Mouse (Mus musculus) myocyte (in vitro differentiated cells): ENCODE measurements around the gene Traf5. TPM values are rescaled to one million over a fixed set of nuclear protein-coding genes. Genes with fewer than 3 reads are reported as not detected.

Source experiments
- H3K27me3 ChIP-seq: one replicate; pipeline ENCODE4 v1.6.1; 2011; ENCODE audit not compliant: control insufficient read depth, insufficient read depth, insufficient read length
- H3K36me3 ChIP-seq: one replicate; pipeline ENCODE4 v1.6.1; 2011; ENCODE audit not compliant: control insufficient read depth, insufficient read depth
- H3K4me2 ChIP-seq: one replicate; pipeline ENCODE4 v1.6.1; 2011; ENCODE audit warnings: low read depth, control low read depth
- H3K4me3 ChIP-seq: one replicate; pipeline ENCODE4 v1.5.1; 2011; ENCODE audit warnings: mild to moderate bottlenecking, control low read depth, moderate library complexity
- H3K79me2 ChIP-seq: one replicate; pipeline ENCODE4 v1.6.1; 2011; ENCODE audit not compliant: control insufficient read depth, insufficient read depth
- H3ac ChIP-seq: one replicate; pipeline ENCODE4 v1.6.1; 2011; ENCODE audit not compliant: control insufficient read depth, insufficient read length
- CEBPB ChIP-seq: IDR thresholded peaks from 2 replicates; pipeline ENCODE4 v1.6.1; 2011; ENCODE audit warnings: mild to moderate bottlenecking, moderate library complexity; ENCODE audit not compliant: poor library complexity, insufficient read depth, severe bottlenecking
- E2F4 ChIP-seq: IDR thresholded peaks from one replicate; pipeline ENCODE4 v1.6.1; 2011; ENCODE audit warnings: mild to moderate bottlenecking, control low read depth, moderate library complexity; ENCODE audit not compliant: insufficient read depth
- MAX ChIP-seq: IDR thresholded peaks from one replicate; pipeline ENCODE4 v1.6.1; 2011; ENCODE audit warnings: low read depth, mild to moderate bottlenecking, control low read depth
- MYOD1 ChIP-seq, 3 experiments: IDR thresholded peaks; one replicate each; pipeline ENCODE4 v1.6.1; 2011; ENCODE audit warnings: control low read depth in 2 of 3, low read depth in 2 of 3, mild to moderate bottlenecking in 2 of 3, moderate library complexity in 1 of 3; ENCODE audit not compliant: insufficient read length in 2 of 3, control insufficient read depth in 1 of 3
- MYOG ChIP-seq, 3 experiments: IDR thresholded peaks; one replicate each; pipeline ENCODE4 v1.6.1; 2011; ENCODE audit warnings: control low read depth in 2 of 3, low read depth in 2 of 3, mild to moderate bottlenecking in 2 of 3; ENCODE audit not compliant: insufficient read length in 2 of 3, control insufficient read depth in 1 of 3, insufficient read depth in 1 of 3
- POLR2A ChIP-seq: IDR thresholded peaks from one replicate; pipeline ENCODE4 v1.6.1; 2011; ENCODE audit warnings: low read depth, mild to moderate bottlenecking, control low read depth, moderate library complexity; ENCODE audit not compliant: insufficient read length
- POLR2AphosphoS2 ChIP-seq: IDR thresholded peaks from one replicate; pipeline ENCODE4 v1.6.1; 2011; ENCODE audit warnings: low read depth, control low read depth; ENCODE audit not compliant: insufficient read length
- REST ChIP-seq: IDR thresholded peaks from one replicate; pipeline ENCODE4 v1.6.1; 2011; ENCODE audit warnings: mild to moderate bottlenecking, control low read depth, moderate library complexity; ENCODE audit not compliant: insufficient read depth, insufficient read length
- SRF ChIP-seq: IDR thresholded peaks from one replicate; pipeline ENCODE4 v1.6.1; 2011; ENCODE audit warnings: low read depth; ENCODE audit not compliant: control insufficient read depth, insufficient read length
- TCF12 ChIP-seq: IDR thresholded peaks from one replicate; pipeline ENCODE4 v1.6.1; 2011; ENCODE audit warnings: mild to moderate bottlenecking, control low read depth; ENCODE audit not compliant: poor library complexity, insufficient read depth, severe bottlenecking
- TCF3 ChIP-seq: IDR thresholded peaks from one replicate; pipeline ENCODE4 v1.6.1; 2011; ENCODE audit warnings: low read depth, control low read depth; ENCODE audit not compliant: insufficient read length
- USF1 ChIP-seq: IDR thresholded peaks from one replicate; pipeline ENCODE4 v1.6.1; 2011; ENCODE audit warnings: low read depth, mild to moderate bottlenecking, control low read depth, moderate library complexity
- polyA plus RNA-seq: library from polyadenylated mRNA; unstranded; fragments of >200 nt; fragmentation: generic; extraction: Trizol; gene quantifications from one replicate; pipeline ENCODE4 v1.2.1, GENCODE M21; 2012; ENCODE audit warnings: missing spikeins

Gene Traf5
- polyA plus RNA-seq, 1 experiment = 10.8 TPM

GRCm38 (mm10) chr1:192103176-192103575 lies 10.8 kb upstream of the Traf5 start:
- TF ChIP-seq CEBPB (no peak), E2F4 (no peak), MAX (no peak), SRF (no peak), POLR2A (no peak), TCF12 (no peak), REST (no peak), POLR2AphosphoS2 (no peak), MYOD1 (IDR thresholded peaks at IDR 0.05; ENCODE audit: control insufficient read depth in 1 of 3, insufficient read length in 2 of 3, low read depth in 2 of 3) (no peak), USF1 (no peak), TCF3 (no peak), MYOG (IDR thresholded peaks at IDR 0.05; ENCODE audit: control insufficient read depth in 1 of 3, insufficient read depth in 1 of 3, insufficient read length in 2 of 3, low read depth in 2 of 3) (no peak)
- Histone ChIP-seq H3ac (no peak overlapping the region), H3K27me3 (no peaks in the 10 kb centered on the region), H3K79me2 (no peaks in the 10 kb centered on the region), H3K4me2 (no peak overlapping the region), H3K36me3 (peaks cover 45% of the 10 kb centered on the region), H3K4me3 (no peak overlapping the region)

- H3K4me3 ChIP-seq = no peak overlapping the region
- H3K36me3 ChIP-seq = peaks cover 30% of the 10 kb centered on the region
- TF ChIP-seq MYOD1 (IDR thresholded peaks at IDR 0.05; ENCODE audit: control insufficient read depth in 1 of 3, insufficient read length in 2 of 3, low read depth in 2 of 3) (no peak), POLR2A (no peak), POLR2AphosphoS2 (no peak), E2F4 (no peak), CEBPB (no peak), USF1 (no peak), MYOG (IDR thresholded peaks at IDR 0.05; ENCODE audit: control insufficient read depth in 1 of 3, insufficient read depth in 1 of 3, insufficient read length in 2 of 3, low read depth in 2 of 3) (no peak), REST (no peak), TCF3 (no peak), TCF12 (no peak), SRF (no peak), MAX (no peak)
- H3K27me3 ChIP-seq = no peaks in the 10 kb centered on the region
- no peaks in the 10 kb centered on the region for H3K79me2 ChIP-seq
- no peak overlapping the region for H3K4me2 ChIP-seq
- H3ac ChIP-seq = no peak overlapping the region
Measured at GRCm38 (mm10) chr1:192101359-192101758, 9.0 kb upstream of the Traf5 start.

- TF ChIP-seq CEBPB (no peak), MYOD1 (IDR thresholded peaks at IDR 0.05; ENCODE audit: control insufficient read depth in 1 of 3, insufficient read length in 2 of 3, low read depth in 2 of 3) (no peak), MYOG (IDR thresholded peaks at IDR 0.05; ENCODE audit: control insufficient read depth in 1 of 3, insufficient read depth in 1 of 3, insufficient read length in 2 of 3, low read depth in 2 of 3) (no peak), TCF12 (no peak), TCF3 (no peak), REST (no peak)
- Histone ChIP-seq H3K4me2 (no peak overlapping the region), H3K36me3 (peaks cover 25% of the 10 kb centered on the region), H3K4me3 (no peak overlapping the region), H3K79me2 (no peaks in the 10 kb centered on the region), H3ac (no peak overlapping the region), H3K27me3 (no peaks in the 10 kb centered on the region)
Measured at GRCm38 (mm10) chr1:192100742-192101141, 8.4 kb upstream of the Traf5 start.

- TF ChIP-seq TCF3 = no peak
- no peak for TF ChIP-seq MYOG (IDR thresholded peaks at IDR 0.05; ENCODE audit: control insufficient read depth in 1 of 3, insufficient read depth in 1 of 3, insufficient read length in 2 of 3, low read depth in 2 of 3)
- TF ChIP-seq MYOD1 (IDR thresholded peaks at IDR 0.05; ENCODE audit: control insufficient read depth in 1 of 3, insufficient read length in 2 of 3, low read depth in 2 of 3) = no peak
- no peak for TF ChIP-seq POLR2AphosphoS2
- TF ChIP-seq CEBPB = no peak
- Histone ChIP-seq H3ac (no peak overlapping the region), H3K79me2 (peaks cover 11% of the 10 kb centered on the region), H3K4me3 (no peak overlapping the region), H3K4me2 (no peak overlapping the region), H3K27me3 (no peaks in the 10 kb centered on the region), H3K36me3 (peaks cover 11% of the 10 kb centered on the region)
Measured at GRCm38 (mm10) chr1:192095626-192096025, 3.3 kb upstream of the Traf5 start.

- Histone ChIP-seq H3K4me3 (no peak overlapping the region), H3ac (no peak overlapping the region), H3K79me2 (peaks cover 11% of the 10 kb centered on the region), H3K4me2 (no peak overlapping the region), H3K27me3 (no peaks in the 10 kb centered on the region), H3K36me3 (peaks cover 8% of the 10 kb centered on the region)
- no peak for TF ChIP-seq TCF12
- no peak for TF ChIP-seq TCF3
- TF ChIP-seq POLR2A = no peak
- TF ChIP-seq CEBPB = no peak
- no peak for TF ChIP-seq E2F4
- no peak for TF ChIP-seq REST
- no peak for TF ChIP-seq SRF
- no peak for TF ChIP-seq POLR2AphosphoS2
Measured at GRCm38 (mm10) chr1:192094451-192095170, 2.3 kb upstream of the Traf5 start.
